Mouse (Mus musculus) right cerebral cortex, postnatal 36 days (tissue): ENCODE measurements around the gene Eif3g.

Source experiments
- DNase-seq, 2 experiments: peaks; one replicate each; pipeline ENCODE4 v3.0.0; 2022; ENCODE audit warnings: low spot score in 2 of 2, mixed read lengths in 1 of 2

Gene Eif3g

DNA sequence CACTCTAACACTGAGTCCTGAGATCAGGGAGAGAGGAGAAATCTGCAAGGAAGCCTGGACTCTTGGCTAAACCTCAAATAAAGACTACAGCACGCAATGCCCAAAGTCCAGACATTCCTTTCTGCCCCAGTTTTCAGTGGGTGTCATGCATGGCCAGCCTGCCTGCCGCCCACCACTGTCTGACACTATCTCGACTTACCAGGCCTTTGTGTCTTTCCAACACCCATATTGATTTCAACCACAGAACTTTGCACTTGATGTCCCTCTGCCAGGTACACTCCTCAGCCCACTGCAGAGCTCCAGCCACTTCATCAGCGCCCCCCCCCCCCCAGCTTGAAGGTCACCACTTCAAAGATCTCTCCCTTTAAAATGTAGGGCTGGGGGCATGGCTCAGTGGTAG, 36.2 kb downstream of the Eif3g start:
- DNase-seq: no peak

DNA sequence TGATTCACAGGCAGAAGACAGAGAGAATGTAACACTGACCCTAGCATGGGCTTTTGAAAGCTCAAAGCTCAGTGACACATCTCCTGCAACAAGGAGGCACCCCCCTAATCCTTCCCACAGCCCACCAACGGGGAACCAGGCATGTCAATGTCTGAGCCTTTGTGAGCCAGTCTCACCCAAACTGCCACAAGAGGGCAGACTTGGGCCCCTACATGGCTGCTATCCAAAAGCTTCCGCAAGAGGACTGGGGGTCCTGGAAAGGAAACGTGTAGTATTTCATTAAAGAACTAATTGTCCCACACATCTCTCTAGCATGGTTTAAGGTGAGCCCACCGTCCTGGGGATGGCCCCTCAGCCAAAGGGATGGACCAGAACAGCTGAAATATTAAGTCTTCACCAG, 36.6 kb downstream of the Eif3g start:
- no peak for DNase-seq

DNA sequence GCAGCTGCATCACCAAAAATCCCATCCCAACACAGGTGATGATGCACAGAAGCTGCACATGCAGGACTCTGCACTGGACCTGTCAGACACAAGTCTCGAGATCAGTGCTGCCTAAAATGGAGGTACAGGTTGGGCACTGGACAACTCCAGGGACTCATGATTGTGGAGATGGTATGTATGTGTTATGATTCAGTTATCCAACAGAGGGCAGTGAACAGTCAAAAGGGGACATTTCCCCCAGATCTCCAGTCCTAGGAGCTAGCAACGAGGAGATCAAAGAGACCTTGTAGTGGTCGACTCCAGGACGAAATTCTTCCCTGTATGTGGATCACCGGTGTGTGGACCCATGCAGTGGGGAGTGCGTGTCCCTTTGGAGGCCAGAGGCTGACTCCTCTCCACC, 38.5 kb downstream of the Eif3g start:
- DNase-seq: no peak

DNA sequence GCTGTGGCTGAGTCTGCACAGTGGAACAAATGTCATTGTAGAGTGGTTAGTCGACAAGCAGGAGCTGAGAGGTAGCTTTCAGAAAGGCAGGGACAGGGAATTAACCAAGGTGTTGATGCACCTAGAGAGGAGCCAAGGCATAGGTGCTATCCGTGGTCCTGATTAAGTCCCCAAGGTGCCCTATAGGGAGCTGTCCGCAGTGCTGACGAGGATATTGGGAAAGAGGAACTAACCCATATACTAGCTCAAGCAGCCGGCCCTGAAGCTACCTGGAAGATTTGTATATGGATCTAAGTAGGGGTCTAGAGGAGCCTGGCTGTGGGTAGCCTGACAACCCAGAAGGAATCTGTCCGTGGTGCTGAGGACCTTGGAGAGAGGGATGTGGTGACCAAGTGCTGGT, 41.3 kb downstream of the Eif3g start:
- no peak for DNase-seq

DNA sequence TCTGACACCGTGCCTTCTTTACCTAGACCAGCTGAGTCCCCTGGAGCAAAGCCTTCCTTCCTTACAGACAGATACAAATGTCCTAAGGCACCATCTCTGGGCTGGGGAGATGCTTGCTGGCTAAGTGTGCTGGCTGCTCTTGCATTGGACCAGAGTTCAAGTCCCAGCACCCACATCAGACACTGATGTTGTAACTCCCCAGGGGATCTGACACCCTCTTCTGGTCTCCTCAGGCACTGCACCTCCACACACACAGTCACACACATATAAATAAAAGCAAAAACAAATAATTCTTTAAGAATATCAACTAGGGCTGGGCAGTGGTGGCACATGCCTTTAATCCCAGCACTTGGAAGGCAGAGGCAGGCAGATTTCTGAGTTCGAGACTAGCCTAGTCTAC, 48.2 kb downstream of the Eif3g start:
- no peak for DNase-seq
